Mouse (Mus musculus) lung, adult 2 months (tissue): Measurements from ENCODE around the gene Thsd7b.

Experiments
- CTCF ChIP-seq: fragments of 200-500 bp; IDR thresholded peaks from 2 replicates; pipeline ENCODE4 v1.5.1; 2011; ENCODE audit warnings: mild to moderate bottlenecking, low read length, control low read depth; ENCODE audit not compliant: insufficient read depth
- POLR2A ChIP-seq: fragments of 200-500 bp; IDR thresholded peaks from 2 replicates; pipeline ENCODE4 v1.6.1; 2011; ENCODE audit warnings: low read depth, mild to moderate bottlenecking, control low read depth, low read length, borderline replicate concordance; ENCODE audit errors: extremely low read depth

GRCm38 (mm10) chr1:129867714-129868113 lies 594.6 kb downstream of the Thsd7b start:
- TF ChIP-seq CTCF: no peak
- TF ChIP-seq POLR2A: no peak
